Mouse (Mus musculus): ENCODE data around the gene Plcl2.

DNA sequence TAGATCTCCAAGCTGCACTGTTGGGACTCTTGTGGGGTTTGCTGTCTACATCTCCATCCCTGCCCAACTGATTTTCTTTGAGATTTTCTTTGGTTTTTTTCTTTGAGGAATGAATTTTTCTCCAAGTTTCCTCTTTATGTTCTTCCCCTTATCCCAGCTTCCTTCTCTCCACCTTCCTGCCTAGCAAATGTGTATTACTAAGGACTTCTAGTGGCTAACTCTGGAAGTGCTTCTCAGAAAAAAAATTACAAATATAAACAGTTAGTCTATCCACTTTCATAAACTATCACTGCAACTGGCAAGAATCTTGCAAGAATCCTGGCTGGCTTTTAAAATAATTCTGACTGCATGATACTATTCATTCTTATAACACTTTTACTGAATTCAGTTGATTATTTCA lies 119.5 kb downstream of the Plcl2 start:
- no peak for TF ChIP-seq CTCF (IDR thresholded peaks at IDR 0.05; ENCODE audit: control insufficient read depth, insufficient read depth, insufficient read length)
- no peak for TF ChIP-seq MAX (IDR thresholded peaks at IDR 0.05)
- no peak for TF ChIP-seq CEBPB (IDR thresholded peaks at IDR 0.05; ENCODE audit: low read depth)
- TF ChIP-seq MYOD1 (IDR thresholded peaks at IDR 0.05; ENCODE audit: control insufficient read depth, insufficient read length, low read depth): no peak

Measured in C2C12 (cell line).